Mouse (Mus musculus) thymus, postnatal 14 days (tissue): ENCODE results near the gene Lefty1.
A peak's percentile ranks its signal among the peaks of the same experiment; 100 is the strongest.
"Not testable (repeated sequence)": the region's sequence is repeated elsewhere in the genome, so short reads cannot be mapped to it uniquely, and the experiment has no call there.

ENCODE experiments used
- DNase-seq: peaks from one replicate; pipeline ENCODE4 v3.0.0; 2021

Gene Lefty1

GRCm38 (mm10) chr1:180934467-180935419 lies at the start of gene Lefty1:
Gene Lefty1, plus strand, starts transcription at chr1:180935022.
- no peak for DNase-seq

GRCm38 (mm10) chr1:180888556-180889042 lies 46.2 kb upstream of the Lefty1 start:
- DNase-seq: no peak

- DNase-seq: no peak
Observed at GRCm38 (mm10) chr1:180889172-180889571, 45.6 kb upstream of the Lefty1 start.

- DNase-seq: peak; percentile 82
Observed at GRCm38 (mm10) chr1:180889841-180890240, 45.0 kb upstream of the Lefty1 start.

GRCm38 (mm10) chr1:180892808-180893207 lies 42.0 kb upstream of the Lefty1 start, which contains the start of gene Lefty2:
Gene Lefty2, plus strand, starts transcription at chr1:180893108.
- DNase-seq: no peak

- DNase-seq: not testable (repeated sequence)
Observed at GRCm38 (mm10) chr1:180894088-180894987, 40.5 kb upstream of the Lefty1 start.

GRCm38 (mm10) chr1:180901107-180901506 lies 33.7 kb upstream of the Lefty1 start:
- DNase-seq: peak; percentile 52

GRCm38 (mm10) chr1:180902915-180903314 lies 31.9 kb upstream of the Lefty1 start:
- DNase-seq: no peak

- no peak for DNase-seq
Observed at GRCm38 (mm10) chr1:180903666-180904038, 31.2 kb upstream of the Lefty1 start.

GRCm38 (mm10) chr1:180904039-180904814 lies 30.6 kb upstream of the Lefty1 start, which contains the start of gene Pycr2:
Gene Pycr2, plus strand, starts transcription at chr1:180904293.
- peak; percentile 96 for DNase-seq

GRCm38 (mm10) chr1:180904815-180905080 lies 30.1 kb upstream of the Lefty1 start:
- no peak for DNase-seq

- peak; percentile 59 for DNase-seq
Observed at GRCm38 (mm10) chr1:180905307-180905706, 29.5 kb upstream of the Lefty1 start.

- DNase-seq: no peak
Observed at GRCm38 (mm10) chr1:180905876-180906275, 28.9 kb upstream of the Lefty1 start.

- peak; percentile 70 for DNase-seq
Observed at GRCm38 (mm10) chr1:180906461-180907147, 28.2 kb upstream of the Lefty1 start.

- DNase-seq: no peak
Observed at GRCm38 (mm10) chr1:180911138-180911537, 23.7 kb upstream of the Lefty1 start.

GRCm38 (mm10) chr1:180911653-180912287 lies 23.1 kb upstream of the Lefty1 start:
- peak; percentile 54 for DNase-seq

- DNase-seq: peak; percentile 48
Observed at GRCm38 (mm10) chr1:180912792-180913191, 22.0 kb upstream of the Lefty1 start.

- no peak for DNase-seq
Observed at GRCm38 (mm10) chr1:180913797-180914196, 21.0 kb upstream of the Lefty1 start.

GRCm38 (mm10) chr1:180916425-180916824 lies 18.4 kb upstream of the Lefty1 start:
- no peak for DNase-seq

GRCm38 (mm10) chr1:180917053-180917452 lies 17.8 kb upstream of the Lefty1 start:
- no peak for DNase-seq

GRCm38 (mm10) chr1:180919686-180920085 lies 15.1 kb upstream of the Lefty1 start:
- DNase-seq: peak; percentile 38
